Mouse (Mus musculus): ENCODE measurements around the gene Actn4. TPM values are rescaled to one million over a fixed set of nuclear protein-coding genes. Genes with fewer than 3 reads are reported as not detected.
A peak's percentile ranks its signal among the peaks of the same experiment; 100 is the strongest.

Actn4 gene
- 60.5 and 66.0 TPM in 2 replicates for polyA plus RNA-seq (2011; ENCODE audit: insufficient read depth, insufficient read length, low replicate concordance, missing spikeins)

DNA sequence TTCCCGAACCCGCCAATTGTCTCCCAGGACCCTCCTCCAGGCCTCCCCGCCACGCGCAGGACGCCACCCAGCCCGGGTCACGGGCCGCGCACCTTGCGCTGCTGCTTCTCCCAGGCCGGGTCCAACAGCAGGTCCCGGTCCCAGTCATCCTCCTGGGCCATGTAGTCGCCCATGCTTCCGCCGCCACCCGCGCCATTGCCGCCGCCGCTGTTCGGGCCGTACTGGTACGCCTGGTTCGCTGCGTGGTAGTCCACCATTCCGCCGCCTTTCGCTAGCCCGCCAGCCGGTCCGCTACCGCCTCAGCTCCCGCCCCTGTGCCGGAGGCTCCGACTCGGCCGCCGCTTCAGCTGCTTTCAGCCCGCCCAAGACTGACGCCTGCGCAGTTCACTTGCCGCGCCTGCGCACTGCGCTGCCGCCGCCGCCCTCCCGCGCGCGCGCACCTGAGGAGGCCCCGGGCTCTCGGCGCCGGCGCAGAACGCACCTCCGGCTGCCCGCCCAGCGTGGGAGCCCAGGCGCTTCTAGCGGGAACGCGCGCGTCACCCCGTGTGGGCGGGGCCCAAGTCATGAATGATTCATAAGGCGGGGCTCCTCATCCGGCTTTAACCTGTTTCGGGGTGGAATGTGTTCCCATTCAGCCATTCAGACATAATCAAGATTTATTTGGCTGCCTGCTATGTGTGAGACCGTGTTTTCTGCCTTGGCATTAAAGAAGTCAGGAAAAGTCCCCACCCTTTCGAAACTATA is at the start of gene Actn4:
TSS of gene Actn4 (minus strand) at position 414 of the 744 bp plus-strand sequence.
- H3K4me1 ChIP-seq (ENCODE audit: control insufficient read depth, insufficient read depth, low read length), result peaks cover 2% of the 10 kb centered on the region
- WGBS, result under 1% methylated on average over 76 of the region's 76 CpGs

DNA sequence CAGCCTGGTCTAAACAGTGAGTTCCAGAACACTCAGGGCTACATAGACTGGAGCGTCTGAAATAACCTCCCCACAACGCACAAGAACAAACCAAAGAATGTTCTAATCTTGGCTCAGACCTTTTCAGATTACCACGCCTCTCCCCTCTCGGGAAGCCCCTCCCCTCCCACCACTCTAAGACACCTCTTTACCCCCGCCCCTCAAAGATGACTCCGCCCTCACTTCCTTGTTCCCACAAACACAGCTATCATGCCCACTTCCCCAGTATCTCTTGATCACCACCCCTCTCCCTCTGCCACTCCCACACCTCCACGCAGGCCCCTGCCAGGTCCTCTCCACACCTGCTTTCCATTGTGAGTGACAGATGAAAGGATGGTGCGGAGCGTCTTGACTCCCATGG is 46.6 kb upstream of the Actn4 start:
- WGBS, result 38% methylated on average over 9 of the region's 9 CpGs
- Histone ChIP-seq H3K27ac (ENCODE audit: control insufficient read depth, insufficient read depth, low read depth, low read length, poor library complexity) (peak overlapping the region; percentile 86), H3K4me3 (replicated peaks; ENCODE audit: control insufficient read depth, low read depth, low read length) (no peak overlapping the region), H3K4me1 (ENCODE audit: control insufficient read depth, insufficient read depth, low read length) (peaks cover 8% of the 10 kb centered on the region)
- no peak for TF ChIP-seq POLR2A (IDR thresholded peaks at IDR 0.05; ENCODE audit: borderline replicate concordance, control insufficient read depth, low read depth, low read length)
- no peak for TF ChIP-seq CTCF (IDR thresholded peaks at IDR 0.05; ENCODE audit: control insufficient read depth, insufficient read depth, low read length)

More for the DNA sequence above, at the start of gene Actn4:
- peak; percentile 99 for TF ChIP-seq POLR2A (IDR thresholded peaks at IDR 0.05; ENCODE audit: borderline replicate concordance, control insufficient read depth, low read depth, low read length)
- no peak for TF ChIP-seq CTCF (IDR thresholded peaks at IDR 0.05; ENCODE audit: control insufficient read depth, insufficient read depth, low read length)
- Histone ChIP-seq H3K4me3 (replicated peaks; ENCODE audit: control insufficient read depth, low read depth, low read length) (peak within 1 kb of the TSS; percentile 93), H3K27ac (ENCODE audit: control insufficient read depth, insufficient read depth, low read depth, low read length, poor library complexity) (peak within 1 kb of the TSS; percentile 90)

DNA sequence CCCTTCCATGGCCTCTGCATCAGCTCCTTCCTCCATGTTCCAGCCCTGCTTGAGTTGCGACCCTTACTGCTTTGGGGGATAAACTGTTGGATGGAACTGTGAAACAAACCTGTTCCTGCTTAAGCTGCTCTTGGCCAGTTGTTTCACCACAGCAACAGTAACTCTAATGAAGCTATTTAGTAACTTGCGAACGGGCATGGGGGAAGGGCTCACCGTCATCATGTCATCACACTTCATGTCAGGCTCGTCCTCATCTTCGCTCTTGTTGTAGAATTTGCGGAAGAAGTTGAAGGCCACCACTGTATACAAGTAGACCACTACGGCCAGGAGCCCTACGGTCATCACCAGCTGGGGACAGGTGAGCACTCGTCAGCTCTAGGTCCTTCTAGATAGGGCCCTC is 46.0 kb upstream of the Actn4 start:
- Histone ChIP-seq H3K4me3 (replicated peaks; ENCODE audit: control insufficient read depth, low read depth, low read length) (no peak overlapping the region), H3K4me1 (ENCODE audit: control insufficient read depth, insufficient read depth, low read length) (peaks cover 8% of the 10 kb centered on the region), H3K27ac (ENCODE audit: control insufficient read depth, insufficient read depth, low read depth, low read length, poor library complexity) (peak overlapping the region; percentile 86)
- WGBS, result 53% methylated on average over 10 of the region's 10 CpGs
- TF ChIP-seq CTCF (IDR thresholded peaks at IDR 0.05; ENCODE audit: control insufficient read depth, insufficient read depth, low read length) (no peak), POLR2A (IDR thresholded peaks at IDR 0.05; ENCODE audit: borderline replicate concordance, control insufficient read depth, low read depth, low read length) (no peak)

DNA sequence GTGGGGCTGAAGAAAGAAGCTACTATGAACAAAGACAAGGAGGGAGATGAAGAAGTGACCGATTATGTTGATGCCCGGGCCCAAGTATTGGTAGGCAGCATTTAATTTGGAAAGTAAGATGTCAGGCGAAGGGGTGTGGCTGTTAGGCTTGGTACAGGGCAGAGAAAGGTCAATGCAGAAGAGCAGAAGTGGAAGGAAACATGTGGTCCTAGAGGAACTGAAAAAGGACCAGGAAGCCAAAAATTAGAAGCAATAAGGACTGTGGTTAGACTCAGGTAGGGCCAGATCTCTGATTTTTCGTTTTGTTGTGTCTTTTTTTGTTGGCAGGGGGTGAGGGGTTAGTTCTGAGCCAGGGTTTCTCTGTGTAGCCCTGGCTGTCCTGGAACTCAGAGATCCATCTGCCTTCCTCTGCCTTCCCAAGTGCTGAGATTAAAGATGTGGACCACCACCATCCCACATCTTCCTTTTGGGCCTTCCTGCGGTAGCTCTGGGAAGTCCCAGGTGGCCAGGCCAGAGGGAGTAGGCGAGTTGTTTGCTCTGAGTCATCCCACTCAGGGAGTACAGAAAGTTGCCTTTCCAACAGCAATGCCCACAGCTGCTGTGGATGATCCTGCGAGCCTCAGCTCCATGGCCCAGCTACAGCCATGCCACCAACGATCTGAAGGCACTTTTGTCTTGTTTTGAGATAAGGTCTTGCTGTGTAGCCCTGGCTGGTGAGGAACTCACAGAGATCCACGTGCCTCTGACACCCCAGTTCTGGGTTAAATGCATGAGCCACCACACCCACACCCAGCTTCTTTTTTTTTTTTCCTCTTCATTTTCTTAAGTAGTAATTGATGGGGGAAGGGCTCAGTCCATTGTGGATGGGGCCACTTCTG is 45.3 kb upstream of the Actn4 start:
- WGBS, result 42% methylated on average over 9 of the region's 9 CpGs
- H3K4me3 ChIP-seq (replicated peaks; ENCODE audit: control insufficient read depth, low read depth, low read length), result no peak overlapping the region
- peaks cover 8% of the 10 kb centered on the region for H3K4me1 ChIP-seq (ENCODE audit: control insufficient read depth, insufficient read depth, low read length)
- peak overlapping the region; percentile 86 for H3K27ac ChIP-seq (ENCODE audit: control insufficient read depth, insufficient read depth, low read depth, low read length, poor library complexity)
- TF ChIP-seq POLR2A (IDR thresholded peaks at IDR 0.05; ENCODE audit: borderline replicate concordance, control insufficient read depth, low read depth, low read length) (no peak), CTCF (IDR thresholded peaks at IDR 0.05; ENCODE audit: control insufficient read depth, insufficient read depth, low read length) (no peak)

DNA sequence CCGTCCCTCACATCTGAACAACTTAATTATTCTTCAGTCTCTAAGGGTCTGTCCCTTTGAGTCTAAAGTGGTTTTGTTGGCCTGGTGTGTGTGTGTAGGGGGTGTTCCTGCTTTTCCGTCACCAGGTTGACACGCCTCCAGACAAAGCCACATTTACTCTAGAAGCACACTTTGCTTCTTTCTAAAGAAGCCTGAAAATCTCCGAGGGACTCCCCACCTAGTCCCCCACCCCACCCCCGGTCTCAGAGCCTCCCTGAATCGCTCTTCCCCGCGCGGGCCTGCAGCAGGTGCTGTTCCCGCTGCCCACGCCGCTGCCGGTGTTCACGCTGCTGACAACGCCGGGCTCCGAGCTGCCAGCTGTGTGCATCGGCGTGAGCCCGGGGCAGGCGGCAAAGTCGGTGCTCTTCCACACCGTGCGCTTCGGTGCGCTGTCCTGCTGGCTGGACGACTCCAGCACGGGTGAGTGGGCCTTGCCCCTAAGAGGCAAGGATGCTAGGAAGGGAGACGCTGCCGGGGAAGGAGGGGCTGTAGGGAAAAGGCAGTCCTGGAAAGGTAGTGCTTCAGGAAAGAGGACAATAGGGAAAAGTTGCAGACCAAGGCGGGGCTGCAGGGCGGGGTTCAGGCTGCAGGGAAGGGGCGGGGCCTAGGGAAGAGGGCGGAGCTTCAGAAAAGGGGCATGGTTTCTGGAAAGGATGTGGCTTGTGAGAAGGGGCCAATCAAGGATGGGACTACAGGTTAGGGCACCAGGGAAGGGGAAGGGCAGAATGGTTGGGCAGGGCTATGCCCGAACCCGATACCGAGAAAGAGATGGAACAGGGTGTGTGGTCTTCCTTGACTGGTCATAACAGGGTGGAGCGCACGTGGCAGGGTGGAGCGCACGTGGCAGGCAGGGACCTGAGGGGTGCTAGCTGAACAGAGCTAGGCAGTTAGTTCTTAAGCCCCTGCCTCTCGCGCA is 38.8 kb upstream of the Actn4 start:
- peaks cover 3% of the 10 kb centered on the region for H3K4me1 ChIP-seq (ENCODE audit: control insufficient read depth, insufficient read depth, low read length)
- H3K4me3 ChIP-seq (replicated peaks; ENCODE audit: control insufficient read depth, low read depth, low read length), result peak overlapping the region; percentile 74
- H3K27ac ChIP-seq (ENCODE audit: control insufficient read depth, insufficient read depth, low read depth, low read length, poor library complexity), result peak overlapping the region; percentile 72
- TF ChIP-seq CTCF (IDR thresholded peaks at IDR 0.05; ENCODE audit: control insufficient read depth, insufficient read depth, low read length), result no peak
- peak; percentile 34; the same call in 1 of the 2 replicates for TF ChIP-seq POLR2A (IDR thresholded peaks at IDR 0.05; ENCODE audit: borderline replicate concordance, control insufficient read depth, low read depth, low read length)
- WGBS, result 3% methylated on average over 43 of the region's 43 CpGs

DNA sequence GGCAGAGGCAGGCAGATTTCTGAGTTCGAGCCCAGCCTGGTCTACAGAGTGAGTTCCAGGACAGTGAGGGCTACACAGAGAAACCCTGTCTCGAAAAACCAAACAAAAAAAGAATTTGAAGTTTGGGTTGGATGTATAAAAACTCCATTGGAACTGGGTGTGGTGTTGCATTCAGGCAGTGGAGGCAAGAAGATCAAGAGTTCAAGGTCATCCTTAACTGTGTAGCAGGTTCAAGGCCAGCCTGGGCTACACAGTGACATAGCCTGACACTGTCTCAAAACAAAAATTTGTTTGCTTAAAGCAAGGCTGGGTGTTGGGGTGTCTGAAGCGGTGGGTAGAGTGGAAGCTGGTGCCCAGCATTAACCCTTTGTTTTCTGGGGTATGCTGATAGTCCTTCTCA is 31.3 kb upstream of the Actn4 start:
- TF ChIP-seq CTCF (IDR thresholded peaks at IDR 0.05; ENCODE audit: control insufficient read depth, insufficient read depth, low read length) (no peak), POLR2A (IDR thresholded peaks at IDR 0.05; ENCODE audit: borderline replicate concordance, control insufficient read depth, low read depth, low read length) (no peak)
- Histone ChIP-seq H3K27ac (ENCODE audit: control insufficient read depth, insufficient read depth, low read depth, low read length, poor library complexity) (no peak overlapping the region), H3K4me1 (ENCODE audit: control insufficient read depth, insufficient read depth, low read length) (no peaks in the 10 kb centered on the region), H3K4me3 (replicated peaks; ENCODE audit: control insufficient read depth, low read depth, low read length) (no peak overlapping the region)
- WGBS, result 86% methylated on average over 3 of the region's 3 CpGs

GRCm38 (mm10) chr7:28992997-28993396 is 30.9 kb upstream of the Actn4 start:
- Histone ChIP-seq H3K27ac (ENCODE audit: control insufficient read depth, insufficient read depth, low read depth, low read length, poor library complexity) (no peak overlapping the region), H3K4me1 (ENCODE audit: control insufficient read depth, insufficient read depth, low read length) (no peaks in the 10 kb centered on the region), H3K4me3 (replicated peaks; ENCODE audit: control insufficient read depth, low read depth, low read length) (no peak overlapping the region)
- 90% methylated on average over 3 of the region's 3 CpGs for WGBS
- no peak for TF ChIP-seq CTCF (IDR thresholded peaks at IDR 0.05; ENCODE audit: control insufficient read depth, insufficient read depth, low read length)
- TF ChIP-seq POLR2A (IDR thresholded peaks at IDR 0.05; ENCODE audit: borderline replicate concordance, control insufficient read depth, low read depth, low read length), result no peak
